22 mouse cellular contexts compared by ENCODE assay signal in genomic region chr9:104366983-104367382, GRCm38 (mm10). TPM values are rescaled to one million over a fixed set of nuclear protein-coding genes. Genes with fewer than 3 reads are reported as not detected.
DNase-seq lines count a peak whose midpoint lies in the region; ATAC-seq and TF ChIP-seq lines count a peak whose summit lies in the region.
"Had no signal": no experiment of that assay in that cellular context is flagged by ENCODE, and none has a peak within 500 bp of the region (broad histone marks: within the 10 kb centered on the region; RNA-seq: fewer than 3 reads in every experiment).

No protein-coding gene starts in this region.

- in situ Hi-C loops in Patski (cut with MboI; ENCODE audit: low pct_unique_long_range_greater_than_20kb): no loop called here

- no peak overlapping the region for H3K4me3 ChIP-seq in testis, adult 2 months (ENCODE audit: control insufficient read depth, low read depth, low read length)
- no peak overlapping the region for H3K4me3 ChIP-seq in E14TG2a.4 (replicated peaks; ENCODE audit: low read length)
- no peak overlapping the region for H3K4me3 ChIP-seq in stomach, postnatal 0 days (ENCODE audit: low read depth, low read length)
- H3K4me3 ChIP-seq: embryonic facial prominence, embryonic 12.5 days; forebrain, embryonic 12.5 days; hindbrain, embryonic 15.5 days; limb, embryonic 10.5 days; megakaryocyte, embryonic 14.5 days; midbrain, embryonic 13.5 days had no signal

- CTCF ChIA-PET in Patski (lab: Charles Lee): no interaction called here

- WGBS in stomach, postnatal 0 days: 78% methylated on average over 2 of the region's 2 CpGs

- no peak overlapping the region for H3K27ac ChIP-seq in testis, adult 2 months (ENCODE audit: control insufficient read depth, insufficient read depth, low read depth, low read length)
- no peak overlapping the region for H3K27ac ChIP-seq in stomach, postnatal 0 days (replicated peaks)
- H3K27ac ChIP-seq: embryonic facial prominence, embryonic 12.5 days; forebrain, embryonic 12.5 days; hindbrain, embryonic 15.5 days; limb, embryonic 10.5 days; midbrain, embryonic 13.5 days had no signal

- H3K4me1 ChIP-seq in testis, adult 2 months (ENCODE audit: control insufficient read depth, insufficient read depth, low read length): no peaks in the 10 kb centered on the region; the same call in 1 of the 2 replicates
- H3K4me1 ChIP-seq in E14TG2a.4 (replicated peaks; ENCODE audit: low read depth, low read length): peaks cover 16% of the 10 kb centered on the region
- no peaks in the 10 kb centered on the region for H3K4me1 ChIP-seq in stomach, postnatal 0 days (replicated peaks; ENCODE audit: control insufficient read depth, insufficient read depth)
- H3K4me1 ChIP-seq: embryonic facial prominence, embryonic 12.5 days; forebrain, embryonic 12.5 days; hindbrain, embryonic 15.5 days; limb, embryonic 10.5 days; megakaryocyte, embryonic 14.5 days; midbrain, embryonic 13.5 days had no signal

- H3K9me3 ChIP-seq in E14TG2a.4 (ENCODE audit: low read length): peaks cover 6% of the 10 kb centered on the region
- H3K9me3 ChIP-seq in stomach, postnatal 0 days (ENCODE audit: control insufficient read depth, low read length): no peaks in the 10 kb centered on the region
- H3K9me3 ChIP-seq: forebrain, embryonic 12.5 days; hindbrain, embryonic 15.5 days; limb, embryonic 10.5 days had no signal

- H3K27me3 ChIP-seq in testis, adult 2 months (ENCODE audit: control insufficient read depth, insufficient read depth, low read length): no peaks in the 10 kb centered on the region
- H3K27me3 ChIP-seq in E14TG2a.4 (ENCODE audit: insufficient read depth, low read length): no peaks in the 10 kb centered on the region
- H3K27me3 ChIP-seq in Patski: no peaks in the 10 kb centered on the region
- H3K27me3 ChIP-seq in stomach, postnatal 0 days (ENCODE audit: control insufficient read depth, insufficient read depth, low read length): no peaks in the 10 kb centered on the region
- H3K27me3 ChIP-seq: embryonic facial prominence, embryonic 12.5 days; forebrain, embryonic 12.5 days; hindbrain, embryonic 15.5 days; megakaryocyte, embryonic 14.5 days; midbrain, embryonic 13.5 days had no signal

- no peak for ATAC-seq in Patski
- no peak for ATAC-seq in stomach, postnatal 0 days (ENCODE audit: low FRiP score, low TSS enrichment)
- ATAC-seq: midbrain, embryonic 13.5 days had no signal

- TF ChIP-seq CTCF in testis, adult 2 months (IDR thresholded peaks at IDR 0.05; ENCODE audit: control insufficient read depth, insufficient read depth, insufficient replicate concordance, low read depth, low read length): peak; percentile 31; the same call in 1 of the 2 replicates
- peak; percentile 60 for TF ChIP-seq CTCF in E14TG2a.4 (conservative IDR thresholded peaks at IDR 0.05; ENCODE audit: low read length)
- TF ChIP-seq CTCF in Patski (IDR thresholded peaks at IDR 0.05): peak; percentile 22
- 0 out of 2 replicates have a peak, but pooled peaks have one; percentile 20 for TF ChIP-seq CTCF in stomach, postnatal 0 days (IDR thresholded peaks at IDR 0.05; ENCODE audit: low read depth)

- no peak for TF ChIP-seq EP300 in stomach, postnatal 0 days (optimal IDR thresholded peaks at IDR 0.05)

- H3K9ac ChIP-seq in stomach, postnatal 0 days (ENCODE audit: low read length): no peak overlapping the region
- H3K9ac ChIP-seq: embryonic facial prominence, embryonic 12.5 days; forebrain, embryonic 12.5 days; hindbrain, embryonic 15.5 days; lung, embryonic 14.5 days; midbrain, embryonic 13.5 days had no signal

- H3K4me2 ChIP-seq in stomach, postnatal 0 days (replicated peaks; ENCODE audit: low read depth): no peak overlapping the region
- H3K4me2 ChIP-seq: embryonic facial prominence, embryonic 12.5 days; forebrain, embryonic 12.5 days; hindbrain, embryonic 15.5 days; lung, embryonic 14.5 days; midbrain, embryonic 13.5 days had no signal

- POLR2A ChIA-PET in Patski (lab: Charles Lee): no interaction called here

- no peak for TF ChIP-seq POLR2A in testis, adult 2 months (IDR thresholded peaks at IDR 0.05; ENCODE audit: control insufficient read depth, low read depth, low read length)

- DNase-seq in testis, postnatal 10 days (ENCODE audit: low spot score): no peak
- DNase-seq in Patski (ENCODE audit: low read depth, low spot score): no peak
- DNase-seq in stomach, postnatal 0 days (ENCODE audit: low spot score): no peak
- DNase-seq in embryo, embryonic 11 days: no peak
- no peak for DNase-seq in frontal cortex, adult 2 months (ENCODE audit: extremely low spot score in 1 of 2, low spot score in 1 of 2)
- DNase-seq: adrenal gland, adult 2 months; cerebellum, adult 18-20 months; gastrocnemius, postnatal 36 days; heart, postnatal 4 days; kidney, adult 9 months; kidney, postnatal 25 days; liver; lung, embryonic 14.5 days; thymus, postnatal 36 days had no signal

- H3K36me3 ChIP-seq in testis, adult 2 months (ENCODE audit: control insufficient read depth, insufficient read depth, low read length): no peaks in the 10 kb centered on the region
- H3K36me3 ChIP-seq in E14TG2a.4 (ENCODE audit: insufficient read depth, low read length): no peaks in the 10 kb centered on the region
- no peaks in the 10 kb centered on the region for H3K36me3 ChIP-seq in stomach, postnatal 0 days (ENCODE audit: control insufficient read depth, insufficient read depth, low read length)
- H3K36me3 ChIP-seq: embryonic facial prominence, embryonic 12.5 days; forebrain, embryonic 12.5 days; hindbrain, embryonic 15.5 days; limb, embryonic 10.5 days; midbrain, embryonic 13.5 days had no signal

RNA-seq across cellular contexts. Expression of gene Acpp, which starts 29.4 kb away (rescaled TPM):
- 0.38 and 0.46 TPM in 2 replicates for polyA plus RNA-seq in testis, adult 2 months (2012; rRNA removed)
- polyA plus RNA-seq in Patski (2021): not detected
- polyA plus RNA-seq in stomach, postnatal 0 days (2015; fragmentation: Nextera tagmentation; extraction: Ambion mirVana): 9.8 and 10.8 TPM in 2 replicates
- 0.13 and 0.14 TPM in 2 replicates for polyA plus RNA-seq in frontal cortex, adult 2 months (2012; rRNA removed)
